Mouse (Mus musculus): ENCODE data around the gene Ccl26. TPM values are rescaled to one million over a fixed set of nuclear protein-coding genes. Genes with fewer than 3 reads are reported as not detected.

Ccl26 gene
- total RNA-seq, 1 experiment: not detected

- no peak overlapping the region for H3K27ac ChIP-seq (ENCODE audit: insufficient read depth, low read depth, low read length, poor library complexity, severe bottlenecking)
- no peaks in the 10 kb centered on the region for H3K36me3 ChIP-seq (ENCODE audit: control insufficient read depth, insufficient read depth, low read length, poor library complexity, severe bottlenecking)
- peaks cover 0 to 2% of the 10 kb centered on the region in 2 experiments; a peak in 1 of 4 replicates for H3K4me1 ChIP-seq (ENCODE audit: control insufficient read depth in 2 of 2, insufficient read depth in 2 of 2, low read length in 2 of 2, poor library complexity in 1 of 2)
- H3K9ac ChIP-seq (ENCODE audit: insufficient read depth, low read depth, low read length, poor library complexity, severe bottlenecking): no peak overlapping the region
- in situ Hi-C loops (cut with MboI; ENCODE audit: low sequenced_read_pairs in 2 of 2, unreplicated experiment in 2 of 2): no loop called here
- H3K4me3 ChIP-seq (ENCODE audit: insufficient read depth in 1 of 2, low read depth in 1 of 2, low read length in 2 of 2, poor library complexity in 1 of 2, severe bottlenecking in 1 of 2): no peak overlapping the region
- DNase-seq (ENCODE audit: low read depth, low spot score): no peak
- TF ChIP-seq MAFK (IDR thresholded peaks at IDR 0.05; ENCODE audit: insufficient read depth, low read depth, low read length) (no peak), HCFC1 (IDR thresholded peaks at IDR 0.05; ENCODE audit: borderline replicate concordance, insufficient read depth, low read length) (no peak), ZNF384 (IDR thresholded peaks at IDR 0.05; ENCODE audit: low read depth, low read length) (no peak), ZC3H11A (IDR thresholded peaks at IDR 0.05; ENCODE audit: borderline replicate concordance, low read depth, low read length) (no peak), CHD2 (IDR thresholded peaks at IDR 0.05; ENCODE audit: low read depth, low read length) (no peak)
- no peaks in the 10 kb centered on the region for H3K9me3 ChIP-seq (ENCODE audit: control insufficient read depth, insufficient read depth, low read depth, low read length)
Observed at GRCm38 (mm10) chr5:135517348-135517883, 46.0 kb downstream of the Ccl26 start.

- TF ChIP-seq ZC3H11A (IDR thresholded peaks at IDR 0.05; ENCODE audit: borderline replicate concordance, low read depth, low read length) (no peak), CHD2 (IDR thresholded peaks at IDR 0.05; ENCODE audit: low read depth, low read length) (no peak), HCFC1 (IDR thresholded peaks at IDR 0.05; ENCODE audit: borderline replicate concordance, insufficient read depth, low read length) (no peak), ZNF384 (IDR thresholded peaks at IDR 0.05; ENCODE audit: low read depth, low read length) (no peak), MAFK (IDR thresholded peaks at IDR 0.05; ENCODE audit: insufficient read depth, low read depth, low read length) (no peak)
- Histone ChIP-seq H3K27ac (ENCODE audit: insufficient read depth, low read depth, low read length, poor library complexity, severe bottlenecking) (no peak overlapping the region), H3K9me3 (ENCODE audit: control insufficient read depth, insufficient read depth, low read depth, low read length) (no peaks in the 10 kb centered on the region), H3K4me3 (ENCODE audit: insufficient read depth in 1 of 2, low read depth in 1 of 2, low read length in 2 of 2, poor library complexity in 1 of 2, severe bottlenecking in 1 of 2) (no peak overlapping the region), H3K9ac (ENCODE audit: insufficient read depth, low read depth, low read length, poor library complexity, severe bottlenecking) (no peak overlapping the region), H3K36me3 (ENCODE audit: control insufficient read depth, insufficient read depth, low read length, poor library complexity, severe bottlenecking) (no peaks in the 10 kb centered on the region), H3K4me1 (ENCODE audit: control insufficient read depth in 2 of 2, insufficient read depth in 2 of 2, low read length in 2 of 2, poor library complexity in 1 of 2) (no peaks in the 10 kb centered on the region)
- no peak for DNase-seq (ENCODE audit: low read depth, low spot score)
- in situ Hi-C loops (cut with MboI; ENCODE audit: low sequenced_read_pairs in 2 of 2, unreplicated experiment in 2 of 2): no loop called here
Observed at GRCm38 (mm10) chr5:135513131-135513530, 50.2 kb downstream of the Ccl26 start.

GRCm38 (mm10) chr5:135511105-135511504 is 52.3 kb downstream of the Ccl26 start:
- Histone ChIP-seq H3K36me3 (ENCODE audit: control insufficient read depth, insufficient read depth, low read length, poor library complexity, severe bottlenecking) (no peaks in the 10 kb centered on the region), H3K4me3 (ENCODE audit: insufficient read depth in 1 of 2, low read depth in 1 of 2, low read length in 2 of 2, poor library complexity in 1 of 2, severe bottlenecking in 1 of 2) (no peak overlapping the region), H3K9ac (ENCODE audit: insufficient read depth, low read depth, low read length, poor library complexity, severe bottlenecking) (no peak overlapping the region), H3K4me1 (ENCODE audit: control insufficient read depth in 2 of 2, insufficient read depth in 2 of 2, low read length in 2 of 2, poor library complexity in 1 of 2) (no peaks in the 10 kb centered on the region), H3K27ac (ENCODE audit: insufficient read depth, low read depth, low read length, poor library complexity, severe bottlenecking) (no peak overlapping the region), H3K9me3 (ENCODE audit: control insufficient read depth, insufficient read depth, low read depth, low read length) (no peaks in the 10 kb centered on the region)
- TF ChIP-seq HCFC1 (IDR thresholded peaks at IDR 0.05; ENCODE audit: borderline replicate concordance, insufficient read depth, low read length) (no peak), MAFK (IDR thresholded peaks at IDR 0.05; ENCODE audit: insufficient read depth, low read depth, low read length) (no peak), ZNF384 (IDR thresholded peaks at IDR 0.05; ENCODE audit: low read depth, low read length) (no peak), CHD2 (IDR thresholded peaks at IDR 0.05; ENCODE audit: low read depth, low read length) (no peak), ZC3H11A (IDR thresholded peaks at IDR 0.05; ENCODE audit: borderline replicate concordance, low read depth, low read length) (no peak)
- in situ Hi-C loops (cut with MboI; ENCODE audit: low sequenced_read_pairs in 2 of 2, unreplicated experiment in 2 of 2): no loop called here
- DNase-seq (ENCODE audit: low read depth, low spot score): no peak

Other genes with a start within 250 kb of the Ccl26 start
- 6.4 and 20.1 TPM in 2 replicates for gene Fkbp6, start 213.5 kb downstream of the Ccl26 start, total RNA-seq (2012; rRNA removed)
- 0.11 TPM in 1 of 2 replicates, not detected in the other for gene Trim50, start 210.3 kb downstream of the Ccl26 start, total RNA-seq (2012; rRNA removed)
- gene Nsun5, start 193.6 kb downstream of the Ccl26 start, total RNA-seq (2012; rRNA removed): 40.2 and 54.5 TPM in 2 replicates
- 36.4 and 39.1 TPM in 2 replicates for gene Pom121, start 169.0 kb downstream of the Ccl26 start, total RNA-seq (2012; rRNA removed)
- gene Hip1, start 18.4 kb downstream of the Ccl26 start, total RNA-seq (2012; rRNA removed): 42.9 and 55.5 TPM in 2 replicates
- gene Ccl24, start 9.5 kb upstream of the Ccl26 start, total RNA-seq (2012; rRNA removed): not detected in 2 replicates
- 15.7 and 16.7 TPM in 2 replicates for gene Rhbdd2, start 69.0 kb upstream of the Ccl26 start, total RNA-seq (2012; rRNA removed)
- gene Por, start 106.5 kb upstream of the Ccl26 start, total RNA-seq (2012; rRNA removed): 125 and 153 TPM in 2 replicates
- gene Tmem120a, start 180.9 kb upstream of the Ccl26 start, total RNA-seq (2012; rRNA removed): 38.7 and 42.2 TPM in 2 replicates
- gene Styxl1, start 214.8 kb upstream of the Ccl26 start, total RNA-seq (2012; rRNA removed): not detected in 2 replicates
- gene Mdh2, start 214.9 kb upstream of the Ccl26 start, total RNA-seq (2012; rRNA removed): 181 and 223 TPM in 2 replicates
- 0.18 and 0.90 TPM in 2 replicates for gene Srrm3, start 243.3 kb upstream of the Ccl26 start, total RNA-seq (2012; rRNA removed)